Mouse (Mus musculus) yolk sac, embryonic 10.5 days (tissue): Measurements from ENCODE around the gene Nubp1.

Experiments
- DNase-seq: peaks from one replicate; pipeline ENCODE4 v3.0.0-alpha.2; 2017; ENCODE audit warnings: low spot score

The Nubp1 gene

GRCm38 (mm10) chr16:10468201-10468600, 56.5 kb downstream of the Nubp1 start:
- no peak for DNase-seq

DNA sequence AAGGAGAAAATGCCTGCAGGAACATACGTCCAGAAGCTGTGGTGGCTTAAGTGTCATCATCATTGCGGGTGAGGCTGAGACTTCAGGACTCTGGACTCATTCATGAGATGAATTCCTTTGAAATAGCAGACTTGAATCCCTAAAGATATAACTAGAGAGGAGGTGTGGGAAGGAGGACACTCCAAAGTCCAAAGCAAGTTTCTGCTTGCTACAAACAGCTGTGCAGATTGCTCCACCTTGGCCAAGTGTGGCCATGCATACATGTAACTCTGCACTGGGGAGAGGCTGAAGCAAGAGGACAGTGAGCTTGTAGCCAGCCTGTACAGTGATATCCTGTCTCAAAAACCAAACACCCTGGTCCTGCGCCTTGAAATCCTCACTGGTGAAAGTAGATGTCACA, 60.2 kb downstream of the Nubp1 start:
- DNase-seq: no peak
